Mouse (Mus musculus) adrenal gland, adult 8-10 months (tissue): Measurements from ENCODE around the gene Acly. TPM values are rescaled to one million over a fixed set of nuclear protein-coding genes. Genes with fewer than 3 reads are reported as not detected.
A peak's percentile ranks its signal among the peaks of the same experiment; 100 is the strongest.

Source experiments
- DNase-seq: peaks from one replicate; pipeline ENCODE4 v3.0.0; 2022
- total RNA-seq, 4 experiments: library from RNA; stranded (reverse); gene quantifications; 2 replicates each; pipeline ENCODE4 v1.2.4; 2022

Gene Acly
- total RNA-seq, 4 experiments from 2014 or later: 1,202 to 1,723 (median 1,362) TPM

DNA sequence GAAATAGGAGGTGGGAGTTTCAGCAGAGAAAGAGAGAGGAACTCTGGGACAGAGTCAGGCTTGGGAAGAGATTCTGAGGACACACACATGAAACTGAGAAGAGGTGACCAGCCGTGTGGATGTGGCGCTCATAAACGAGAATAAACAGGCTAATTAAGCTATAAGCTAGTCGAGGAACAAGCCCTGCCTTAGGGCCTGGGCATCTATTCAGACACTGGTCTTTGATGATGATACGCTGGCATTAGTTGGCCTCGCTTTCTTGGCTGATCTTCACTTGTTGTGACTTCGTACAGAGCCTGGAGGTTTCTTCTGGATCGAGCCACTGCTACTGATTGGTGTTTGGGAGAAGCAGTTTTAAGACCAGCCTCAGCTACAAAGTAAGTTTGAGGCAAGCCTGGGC is 21.8 kb downstream of the Acly start:
- DNase-seq: no peak

GRCm38 (mm10) chr11:100504990-100505660 is 22.7 kb downstream of the Acly start:
- DNase-seq: no peak

GRCm38 (mm10) chr11:100501321-100501720 is 26.5 kb downstream of the Acly start:
- no peak for DNase-seq

DNA sequence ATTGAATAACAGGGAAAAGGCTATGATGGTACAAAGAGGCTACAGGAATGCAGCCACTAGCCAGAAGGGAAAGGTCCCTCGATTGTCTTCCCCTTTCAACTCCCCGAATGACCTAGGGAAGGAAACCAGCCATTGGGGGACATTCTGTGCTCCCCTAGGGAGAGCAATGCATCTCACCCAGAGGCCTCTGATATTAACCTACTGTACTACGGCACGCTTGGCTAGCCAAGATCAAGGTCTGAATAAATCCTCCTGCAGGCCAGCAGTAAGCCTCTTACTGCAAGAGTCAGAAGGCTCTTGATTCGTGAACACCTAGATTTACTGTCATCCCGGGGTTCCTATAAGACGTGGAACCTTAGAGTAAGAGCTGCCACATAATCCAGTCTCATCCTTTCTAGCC is 27.1 kb downstream of the Acly start:
- DNase-seq: no peak

DNA sequence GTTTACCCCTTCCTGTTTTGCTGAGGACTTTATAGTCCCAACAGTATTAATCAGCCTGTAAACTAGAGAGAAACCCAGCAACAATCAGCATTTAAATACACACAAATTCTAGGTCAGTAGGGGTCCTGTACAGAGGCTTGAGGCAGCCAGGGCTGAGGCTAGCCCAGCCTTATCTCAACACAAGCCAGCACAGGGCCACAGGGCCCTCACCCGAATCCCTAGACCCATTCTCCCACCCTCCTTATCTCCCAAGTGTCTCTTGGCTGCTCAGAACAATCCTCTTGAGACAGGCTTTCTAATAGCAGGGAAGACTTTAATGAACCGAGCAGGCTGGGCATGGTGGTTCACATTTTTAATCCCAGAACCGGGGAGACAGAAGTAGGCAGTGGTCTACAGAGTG is 27.6 kb downstream of the Acly start:
- DNase-seq: no peak

DNA sequence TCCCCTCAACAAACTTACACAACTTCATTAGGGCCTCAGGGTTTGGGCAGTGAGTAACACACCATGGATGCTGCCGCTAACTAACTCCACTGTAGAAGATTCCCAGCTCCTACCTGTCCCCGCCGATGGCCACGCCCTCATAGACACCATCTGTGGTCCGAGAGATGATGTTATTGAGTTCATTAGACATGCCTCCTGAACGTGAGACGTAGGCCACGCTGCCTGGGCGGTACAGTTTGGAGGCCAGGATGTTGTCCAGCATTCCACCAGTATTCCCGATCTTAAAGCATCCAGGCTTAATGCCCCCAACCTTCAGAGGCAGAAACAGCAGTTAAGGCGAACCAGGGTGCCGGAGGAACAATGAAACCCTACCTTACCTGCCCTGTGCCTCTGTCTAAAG is 34.0 kb downstream of the Acly start:
- DNase-seq: no peak

GRCm38 (mm10) chr11:100490951-100491350 is 36.8 kb downstream of the Acly start:
- no peak for DNase-seq

GRCm38 (mm10) chr11:100485801-100486538 is 41.8 kb downstream of the Acly start:
- DNase-seq: no peak

GRCm38 (mm10) chr11:100484461-100484860 is 43.3 kb downstream of the Acly start:
- no peak for DNase-seq

DNA sequence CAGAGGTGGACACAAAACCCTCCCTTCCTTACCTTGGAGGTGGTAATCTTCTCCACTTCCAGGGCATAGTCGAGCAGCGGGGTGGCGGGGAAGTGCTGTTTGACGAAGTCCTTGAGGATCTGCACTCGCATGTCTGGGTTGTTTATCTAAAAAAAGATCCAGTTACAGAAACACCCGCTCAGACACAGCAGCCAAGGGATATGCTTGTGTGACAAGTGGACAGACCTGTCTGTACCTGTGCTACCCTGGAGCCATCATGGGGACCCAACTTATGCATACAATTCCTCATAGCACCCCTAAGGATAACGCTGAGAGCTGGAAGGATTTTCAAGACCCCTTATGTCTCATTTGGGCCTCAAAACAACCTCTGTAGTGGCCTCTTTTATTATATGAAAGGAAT is 48.6 kb downstream of the Acly start:
- DNase-seq: no peak

DNA sequence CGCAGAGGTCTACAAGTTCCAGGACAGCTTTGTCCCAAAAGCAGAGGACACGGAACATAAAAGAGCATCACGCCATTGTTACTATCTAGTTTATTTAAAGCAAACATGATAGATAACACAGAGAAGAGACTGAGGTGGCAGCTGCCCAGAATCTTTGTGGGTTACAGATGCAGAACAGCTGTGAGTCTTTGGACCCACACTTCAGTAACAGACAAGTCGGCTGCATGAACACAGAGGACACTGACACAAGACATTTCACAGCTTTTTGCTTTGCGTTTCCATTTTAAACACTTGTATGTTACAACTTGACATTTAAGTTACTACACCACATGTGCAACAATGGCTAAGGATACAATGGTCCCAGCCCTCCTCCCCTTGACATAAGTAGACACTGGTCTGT is 51.5 kb downstream of the Acly start:
- DNase-seq: no peak

DNA sequence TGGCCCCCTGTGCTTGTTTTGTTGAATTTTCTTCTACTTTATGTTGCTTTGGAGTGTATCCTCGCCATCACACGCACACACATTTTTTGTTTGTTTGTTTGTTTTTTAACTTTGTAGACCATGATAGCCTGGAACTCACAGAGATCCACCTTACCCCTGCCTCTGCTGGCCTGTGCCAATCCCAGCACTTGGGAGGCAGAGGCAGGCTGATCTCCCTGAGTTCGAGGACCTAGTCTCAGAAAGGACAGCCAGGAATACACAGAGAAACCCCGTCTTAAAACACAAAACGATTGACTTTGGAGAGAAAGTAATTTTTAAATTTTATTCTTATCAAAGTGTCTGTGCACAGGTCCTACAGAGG is 54.9 kb downstream of the Acly start:
- DNase-seq: no peak

- peak; percentile 86 for DNase-seq
Measured at GRCm38 (mm10) chr11:100472197-100472934, 55.4 kb downstream of the Acly start, which contains the start of gene Klhl11. TSS of gene Klhl11 (minus strand) at chr11:100472741.

DNA sequence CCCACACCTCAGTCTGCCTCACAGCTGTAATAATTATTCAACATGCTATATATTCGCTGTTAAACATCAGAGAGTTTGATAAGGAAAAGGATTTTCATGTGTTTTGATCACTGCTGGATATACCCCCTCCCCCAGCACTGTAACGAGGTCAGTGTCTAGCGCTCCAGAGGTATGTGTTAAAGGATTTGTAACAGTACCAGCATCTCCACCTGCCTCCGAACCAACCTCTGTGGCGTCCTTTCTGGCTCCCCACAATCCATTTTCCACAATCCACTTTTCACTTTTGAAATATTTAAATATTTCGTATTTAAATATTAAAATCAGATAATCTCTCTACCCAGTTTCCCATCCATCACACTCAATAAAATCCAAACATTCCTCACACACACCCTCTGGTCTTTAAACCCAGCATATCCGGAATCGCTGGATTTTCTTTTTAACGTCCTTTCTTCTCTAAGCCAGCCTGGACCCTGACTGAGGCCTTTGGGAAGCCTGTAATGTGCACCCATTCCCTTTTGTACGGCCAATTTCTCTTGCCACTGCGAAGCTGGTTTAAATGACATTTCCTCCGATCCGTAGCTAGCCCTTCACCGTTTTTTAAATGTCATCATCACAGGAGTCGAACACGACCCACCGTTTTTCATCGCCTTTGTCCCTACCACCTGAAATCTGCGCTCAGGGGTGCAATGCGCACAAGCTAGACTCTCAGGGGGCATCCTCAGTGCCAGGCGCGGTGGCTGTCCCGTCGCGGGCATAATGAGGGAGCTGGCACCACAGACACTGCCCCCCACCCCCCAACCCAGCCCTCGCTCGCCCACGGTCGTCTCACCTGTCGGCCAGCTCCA is 56.2 kb downstream of the Acly start:
- no peak for DNase-seq

DNA sequence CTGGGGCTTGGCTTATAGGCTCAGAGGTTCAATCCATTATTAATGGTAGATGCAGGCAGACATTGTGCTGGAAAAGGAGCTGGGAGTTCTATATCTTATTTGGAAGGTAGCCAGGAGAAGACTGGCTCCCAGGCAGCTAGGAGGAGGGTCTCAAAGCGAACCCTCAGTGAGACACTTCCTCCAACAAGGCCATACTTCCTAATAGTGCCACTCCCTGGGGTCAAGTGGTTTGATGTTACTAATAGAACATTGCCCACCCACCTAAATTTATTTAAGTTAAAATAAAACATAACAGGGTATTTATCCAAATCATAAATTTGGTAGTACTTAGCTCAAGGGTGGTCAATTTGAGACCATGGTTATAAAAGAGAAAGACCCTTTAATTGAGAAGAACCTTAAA is 62.0 kb downstream of the Acly start:
- no peak for DNase-seq

GRCm38 (mm10) chr11:100465229-100465792 is 62.5 kb downstream of the Acly start:
- no peak for DNase-seq

DNA sequence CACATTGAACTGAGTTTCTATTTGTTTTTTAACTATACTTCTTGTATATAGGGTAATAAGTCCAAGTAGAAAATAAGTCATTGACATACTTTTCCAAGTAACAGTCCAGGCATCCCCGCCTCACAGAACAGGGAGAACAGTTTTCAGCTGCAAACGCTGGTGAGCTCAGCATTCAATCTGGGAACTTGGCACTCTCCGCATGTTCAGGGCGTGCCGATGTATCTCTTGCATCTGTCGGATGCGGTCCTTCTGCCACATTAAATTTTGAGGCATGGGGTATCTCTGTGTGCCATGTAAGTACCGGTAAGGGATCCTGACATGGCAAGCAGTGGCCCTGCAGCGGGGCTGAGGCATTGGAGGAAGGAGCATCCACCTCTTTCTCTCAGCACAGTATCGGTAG is 65.1 kb downstream of the Acly start:
- no peak for DNase-seq

- DNase-seq: no peak
Measured at GRCm38 (mm10) chr11:100457711-100458110, 70.1 kb downstream of the Acly start.

- DNase-seq: no peak
Measured at GRCm38 (mm10) chr11:100457247-100457646, 70.6 kb downstream of the Acly start.

DNA sequence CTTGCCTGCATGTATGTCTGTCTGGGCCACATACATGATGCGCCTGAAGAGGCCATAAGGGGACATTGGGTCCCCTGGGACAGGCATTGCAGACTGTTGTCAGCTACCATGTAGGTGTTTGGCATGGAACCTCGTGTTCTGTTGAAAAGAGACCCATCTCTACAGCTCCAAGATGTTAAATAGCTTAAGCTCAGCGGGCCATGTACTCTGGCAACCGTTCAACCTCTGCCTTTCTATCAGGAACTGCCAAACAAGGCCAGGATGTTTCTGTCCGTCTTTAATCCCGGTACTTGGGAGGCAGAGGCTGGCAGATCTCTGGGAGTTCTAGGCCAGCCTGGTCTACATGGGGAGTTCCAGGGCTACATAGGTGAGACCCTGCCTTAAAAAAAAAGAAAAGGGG is 85.2 kb downstream of the Acly start:
- no peak for DNase-seq

DNA sequence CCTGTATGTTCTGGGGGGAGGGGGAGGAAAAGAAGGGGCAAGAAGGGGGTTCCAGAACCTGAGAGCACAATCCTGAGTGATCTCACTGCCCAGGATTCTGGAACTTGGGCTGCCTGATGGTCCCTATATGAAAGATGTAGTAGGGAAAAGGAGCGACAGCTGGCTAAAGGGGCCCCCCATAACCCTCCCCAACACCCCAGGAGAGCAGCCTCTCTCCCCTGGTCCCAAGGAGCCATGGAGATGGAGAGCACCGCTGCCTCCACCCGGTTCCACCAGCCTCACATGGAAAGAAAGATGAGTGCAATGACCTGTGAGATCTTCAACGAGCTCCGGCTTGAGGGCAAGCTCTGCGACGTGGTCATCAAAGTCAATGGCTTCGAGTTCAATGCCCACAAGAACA is 86.0 kb downstream of the Acly start, which contains the start of the genes Nt5c3b and Klhl10:
Gene Nt5c3b (minus strand): TSS at position 12 of the 400 bp plus-strand sequence.
Gene Klhl10 (plus strand): TSS at position 121 of the 400 bp plus-strand sequence.
- no peak for DNase-seq
